Mouse (Mus musculus) G1E (cell line): ENCODE results near the gene Ttc27. TPM values are rescaled to one million over a fixed set of nuclear protein-coding genes. Genes with fewer than 3 reads are reported as not detected.
A peak's percentile ranks its signal among the peaks of the same experiment; 100 is the strongest.

Experiments
- ATAC-seq: 2 replicates; pipeline ENCODE4 v1.8.0; 2016; ENCODE audit warnings: mild to moderate bottlenecking; ENCODE audit not compliant: insufficient number of reproducible peaks, poor library complexity, low FRiP score, severe bottlenecking; ENCODE audit errors: extremely low read depth
- DNase-seq: peaks from one replicate; pipeline ENCODE4 v3.0.0; 2012; ENCODE audit warnings: low spot score
- H3K27me3 ChIP-seq: 2 replicates; pipeline ENCODE4 v1.6.1; 2012; ENCODE audit warnings: mild to moderate bottlenecking, low read length, inconsistent platforms; ENCODE audit not compliant: insufficient read depth
- H3K36me3 ChIP-seq: replicated peaks from 2 replicates; pipeline ENCODE3; 2012; ENCODE audit warnings: mild to moderate bottlenecking, inconsistent platforms
- H3K4me1 ChIP-seq: 2 replicates; pipeline ENCODE4 v1.6.1; 2012; ENCODE audit warnings: low read depth, low read length, inconsistent platforms, mixed read lengths; ENCODE audit not compliant: insufficient read depth
- H3K4me3 ChIP-seq: 2 replicates; pipeline ENCODE4 v1.5.1; 2012; ENCODE audit warnings: low read depth, mild to moderate bottlenecking, inconsistent platforms, low read length, moderate library complexity, mixed read lengths
- H3K9me3 ChIP-seq: replicated peaks from 2 replicates; pipeline ENCODE4 v1.6.1; 2012; ENCODE audit warnings: inconsistent platforms
- CTCF ChIP-seq: IDR thresholded peaks from 2 replicates; pipeline ENCODE4 v1.5.1; 2012; ENCODE audit warnings: low read depth, low read length, inconsistent platforms, mixed read lengths
- GATA1 ChIP-seq: IDR thresholded peaks from 2 replicates; pipeline ENCODE4 v1.6.1; 2012; ENCODE audit warnings: borderline replicate concordance, low read length, inconsistent platforms, mixed read lengths
- GATA2 ChIP-seq: IDR thresholded peaks from 2 replicates; pipeline ENCODE4 v1.6.1; 2012; ENCODE audit warnings: low read depth, low read length, inconsistent platforms, borderline replicate concordance
- POLR2AphosphoS5 ChIP-seq: IDR thresholded peaks from 2 replicates; pipeline ENCODE4 v1.6.1; 2012; ENCODE audit warnings: low read depth, low read length, inconsistent platforms; ENCODE audit not compliant: insufficient replicate concordance
- TAL1 ChIP-seq: conservative IDR thresholded peaks from 2 replicates; pipeline ENCODE4 v1.6.1; 2012; ENCODE audit warnings: low read depth, low read length, inconsistent platforms, mixed read lengths
- polyA plus RNA-seq: library from polyadenylated mRNA; stranded (reverse); fragments of >175 nt; gene quantifications from 2 replicates; pipeline ENCODE4 v1.2.3, GENCODE M21; 2012
- total RNA-seq, 2 experiments: library from RNA; stranded (forward) in 1 of 2; stranded (reverse) in 1 of 2; fragments of 200-1000 nt in 1 of 2; fragments of >200 nt in 1 of 2; fragmentation: Nextera tagmentation in 1 of 2; gene quantifications; 2 replicates each; pipeline ENCODE4 v1.2.3; 2014 to 2017

The Ttc27 gene
- total and polyA plus RNA-seq, 3 experiments = 20.5 to 39.4 (median 23.1) TPM

DNA sequence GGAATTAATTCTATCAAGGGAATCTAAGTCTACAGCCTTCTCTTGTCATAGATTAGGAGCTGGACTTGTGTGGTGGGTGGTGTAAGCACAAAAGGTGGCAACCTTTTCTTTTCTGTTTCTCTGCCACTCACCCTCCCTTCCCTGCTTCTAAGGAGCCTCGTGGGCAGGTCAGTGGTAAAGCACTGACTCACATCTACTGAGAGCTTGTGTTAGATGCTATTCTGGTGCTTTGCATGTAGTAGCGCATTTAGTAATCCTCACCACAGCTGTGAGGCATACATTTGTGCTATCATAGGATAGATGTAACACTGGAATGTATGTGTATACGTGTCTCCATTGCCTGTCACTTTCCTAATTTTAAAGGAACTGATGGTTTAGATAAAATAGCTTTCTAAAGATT, 124.2 kb downstream of the Ttc27 start:
- H3K27me3 ChIP-seq = no peaks in the 10 kb centered on the region
- H3K9me3 ChIP-seq = no peaks in the 10 kb centered on the region
- DNase-seq = no peak
- H3K4me3 ChIP-seq = no peak overlapping the region
- TF ChIP-seq TAL1 (no peak), CTCF (no peak)
- peaks cover 32% of the 10 kb centered on the region for H3K36me3 ChIP-seq
- H3K4me1 ChIP-seq = peaks cover 7% of the 10 kb centered on the region; the same call in 1 of the 2 replicates
- ATAC-seq = no peak

DNA sequence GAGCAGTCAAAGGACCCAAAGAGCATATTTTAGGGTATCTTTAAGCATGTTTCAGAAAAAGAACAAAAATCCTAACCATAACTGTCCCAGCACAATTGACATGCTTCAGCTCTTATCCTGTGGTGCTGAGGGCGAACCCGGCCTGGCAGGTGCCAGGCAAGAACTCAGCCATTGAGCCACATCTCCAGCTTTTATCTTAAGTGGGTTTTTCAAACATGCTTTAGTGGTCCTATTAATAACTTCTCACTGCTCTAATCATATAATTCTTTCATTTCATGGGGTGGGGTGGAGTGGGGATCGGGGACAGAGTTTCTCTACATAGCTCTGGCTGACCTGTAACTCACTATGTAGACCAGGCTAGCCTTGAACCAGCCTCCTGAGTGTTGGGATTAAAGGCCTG, 125.1 kb downstream of the Ttc27 start:
- ATAC-seq (no peak), DNase-seq (no peak)
- H3K27me3 ChIP-seq = no peaks in the 10 kb centered on the region
- TF ChIP-seq POLR2AphosphoS5 = no peak
- TF ChIP-seq GATA2 = no peak
- no peak for TF ChIP-seq CTCF
- TF ChIP-seq GATA1 = no peak
- TF ChIP-seq TAL1 = no peak
- H3K9me3 ChIP-seq = no peaks in the 10 kb centered on the region
- no peak overlapping the region for H3K4me3 ChIP-seq
- H3K36me3 ChIP-seq = peaks cover 30% of the 10 kb centered on the region
- peaks cover 7% of the 10 kb centered on the region; the same call in 1 of the 2 replicates for H3K4me1 ChIP-seq

DNA sequence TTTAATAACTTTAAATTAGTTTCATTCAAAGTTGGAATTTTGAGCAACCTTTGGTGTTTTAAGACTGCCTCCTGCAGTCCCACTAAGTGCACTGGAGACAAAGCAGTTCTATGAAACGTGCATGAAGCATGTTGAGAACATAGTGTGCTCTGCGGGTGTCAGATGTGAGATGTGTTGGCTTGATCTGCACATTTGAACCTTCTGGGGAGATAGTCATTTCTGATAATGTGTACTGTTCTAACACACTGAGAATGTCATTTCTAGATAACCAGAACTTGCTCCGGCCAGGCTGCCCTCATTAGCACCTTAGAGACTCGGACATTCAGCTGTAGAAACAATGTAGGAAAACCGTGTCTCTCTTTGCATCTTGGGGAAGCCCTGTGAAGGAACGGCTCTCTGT, 126.0 kb downstream of the Ttc27 start:
- ATAC-seq = peak; percentile 8; the same call in 1 of the 2 replicates
- Histone ChIP-seq H3K27me3 (no peaks in the 10 kb centered on the region), H3K9me3 (no peaks in the 10 kb centered on the region), H3K36me3 (peaks cover 29% of the 10 kb centered on the region), H3K4me1 (peaks cover 7% of the 10 kb centered on the region; the same call in 1 of the 2 replicates), H3K4me3 (no peak overlapping the region)
- DNase-seq = no peak
- TF ChIP-seq CTCF (no peak), POLR2AphosphoS5 (no peak), GATA2 (no peak), GATA1 (no peak)

DNA sequence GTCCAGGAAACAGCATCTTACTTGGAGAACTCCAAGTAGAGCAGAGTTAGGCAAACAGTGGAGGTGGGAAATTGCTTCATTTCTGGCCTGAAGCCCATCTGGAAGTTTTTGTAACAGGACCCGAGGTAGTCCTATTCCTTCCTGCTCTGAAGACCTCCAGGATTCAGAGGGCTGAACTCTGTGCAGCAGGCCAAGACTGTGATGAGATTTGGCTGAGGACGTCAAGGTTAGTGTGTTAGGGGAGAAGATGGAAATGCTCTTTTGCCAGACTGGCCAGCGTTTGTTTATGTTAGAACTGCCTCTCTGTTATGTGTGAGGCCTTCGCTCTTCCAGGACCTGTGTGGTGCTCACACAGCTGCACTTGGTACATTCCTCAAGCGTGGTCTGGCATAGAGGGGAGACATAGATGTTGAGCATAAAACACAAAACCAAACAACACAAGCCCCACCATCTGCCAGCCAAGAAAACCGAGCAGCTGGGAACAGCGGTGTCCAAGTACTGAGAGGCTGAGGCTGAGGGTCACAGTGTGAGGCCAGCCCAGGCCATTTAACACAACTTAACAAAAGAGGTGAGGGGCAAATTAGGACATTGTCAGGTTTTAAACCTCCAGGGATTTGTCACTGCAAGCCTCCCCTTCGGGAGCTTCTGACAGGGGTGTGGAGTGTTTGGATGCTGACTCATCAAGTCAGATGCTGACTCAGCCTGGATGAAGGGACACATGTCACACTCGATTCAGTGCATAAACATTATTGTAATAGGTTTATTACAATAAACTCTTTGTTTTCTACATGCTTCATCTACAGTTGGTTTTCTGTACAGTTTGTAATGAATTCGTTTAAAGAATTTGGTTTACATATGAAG, 128.7 kb downstream of the Ttc27 start:
- H3K36me3 ChIP-seq = peaks cover 31% of the 10 kb centered on the region
- no peak for ATAC-seq
- TF ChIP-seq GATA2 (no peak), POLR2AphosphoS5 (no peak), CTCF (no peak), GATA1 (no peak), TAL1 (no peak)
- no peak for DNase-seq
- H3K4me3 ChIP-seq = no peak overlapping the region
- peaks cover 7% of the 10 kb centered on the region; the same call in 1 of the 2 replicates for H3K4me1 ChIP-seq
- H3K27me3 ChIP-seq = no peaks in the 10 kb centered on the region
- H3K9me3 ChIP-seq = no peaks in the 10 kb centered on the region

DNA sequence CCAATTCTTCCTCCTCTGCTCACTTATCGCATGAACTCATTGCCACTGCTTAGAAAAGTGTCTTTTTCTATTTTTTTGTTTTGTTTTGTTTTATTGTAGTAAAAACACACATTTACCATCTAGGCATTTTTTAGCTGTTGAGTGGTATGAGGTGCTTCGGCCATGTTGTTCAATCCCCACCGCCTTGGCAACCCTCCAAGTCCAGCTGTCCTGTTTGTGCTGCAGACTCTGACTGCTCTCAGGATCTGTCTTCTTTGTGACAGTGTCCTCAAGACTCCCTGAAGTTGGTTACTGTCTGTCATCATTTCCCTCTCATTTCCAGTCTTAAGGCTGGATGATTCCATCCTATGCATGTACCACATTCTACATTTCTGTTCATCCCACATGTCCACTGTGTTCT, 132.7 kb downstream of the Ttc27 start:
- DNase-seq (no peak), ATAC-seq (no peak)
- no peak overlapping the region for H3K4me3 ChIP-seq
- H3K9me3 ChIP-seq = no peaks in the 10 kb centered on the region
- peaks cover 2% of the 10 kb centered on the region; the same call in 1 of the 2 replicates for H3K4me1 ChIP-seq
- no peaks in the 10 kb centered on the region for H3K27me3 ChIP-seq
- TF ChIP-seq GATA1 (no peak), GATA2 (no peak), TAL1 (no peak)
- peaks cover 33% of the 10 kb centered on the region for H3K36me3 ChIP-seq

DNA sequence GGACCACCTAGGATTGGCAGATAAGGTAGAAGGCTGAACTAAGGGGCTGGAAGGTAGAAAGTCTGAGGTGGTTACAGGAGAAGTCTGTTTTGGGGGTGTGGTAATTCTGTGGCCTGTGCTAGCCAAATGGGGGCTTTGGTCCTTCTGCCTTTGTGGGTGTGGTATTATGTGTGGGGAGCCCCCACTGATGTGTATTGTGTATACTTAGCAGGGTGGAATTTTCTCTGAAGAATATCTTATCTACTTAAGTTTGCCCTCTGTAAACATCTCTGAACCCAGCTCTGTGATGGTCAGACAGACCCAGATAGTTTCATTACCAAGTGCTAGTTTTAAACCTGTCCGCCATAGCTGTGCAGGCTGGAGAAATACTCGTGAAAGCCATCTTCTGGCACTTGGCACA, 141.8 kb downstream of the Ttc27 start:
- TF ChIP-seq CTCF (no peak), POLR2AphosphoS5 (no peak)
- no peak for DNase-seq
- H3K4me1 ChIP-seq = peaks cover 7% of the 10 kb centered on the region; the same call in 1 of the 2 replicates
- H3K4me3 ChIP-seq = no peak overlapping the region
- no peaks in the 10 kb centered on the region for H3K9me3 ChIP-seq
- no peaks in the 10 kb centered on the region for H3K27me3 ChIP-seq
- no peak for ATAC-seq
- peaks cover 77% of the 10 kb centered on the region for H3K36me3 ChIP-seq
